Mouse (Mus musculus): ENCODE measurements around the gene Spice1. TPM values are rescaled to one million over a fixed set of nuclear protein-coding genes. Genes with fewer than 3 reads are reported as not detected.
A peak's percentile ranks its signal among the peaks of the same experiment; 100 is the strongest.

Spice1 gene
- 11.9 and 15.8 TPM in 2 replicates for polyA plus RNA-seq (2015; fragmentation: Nextera tagmentation; extraction: Ambion mirVana)

DNA sequence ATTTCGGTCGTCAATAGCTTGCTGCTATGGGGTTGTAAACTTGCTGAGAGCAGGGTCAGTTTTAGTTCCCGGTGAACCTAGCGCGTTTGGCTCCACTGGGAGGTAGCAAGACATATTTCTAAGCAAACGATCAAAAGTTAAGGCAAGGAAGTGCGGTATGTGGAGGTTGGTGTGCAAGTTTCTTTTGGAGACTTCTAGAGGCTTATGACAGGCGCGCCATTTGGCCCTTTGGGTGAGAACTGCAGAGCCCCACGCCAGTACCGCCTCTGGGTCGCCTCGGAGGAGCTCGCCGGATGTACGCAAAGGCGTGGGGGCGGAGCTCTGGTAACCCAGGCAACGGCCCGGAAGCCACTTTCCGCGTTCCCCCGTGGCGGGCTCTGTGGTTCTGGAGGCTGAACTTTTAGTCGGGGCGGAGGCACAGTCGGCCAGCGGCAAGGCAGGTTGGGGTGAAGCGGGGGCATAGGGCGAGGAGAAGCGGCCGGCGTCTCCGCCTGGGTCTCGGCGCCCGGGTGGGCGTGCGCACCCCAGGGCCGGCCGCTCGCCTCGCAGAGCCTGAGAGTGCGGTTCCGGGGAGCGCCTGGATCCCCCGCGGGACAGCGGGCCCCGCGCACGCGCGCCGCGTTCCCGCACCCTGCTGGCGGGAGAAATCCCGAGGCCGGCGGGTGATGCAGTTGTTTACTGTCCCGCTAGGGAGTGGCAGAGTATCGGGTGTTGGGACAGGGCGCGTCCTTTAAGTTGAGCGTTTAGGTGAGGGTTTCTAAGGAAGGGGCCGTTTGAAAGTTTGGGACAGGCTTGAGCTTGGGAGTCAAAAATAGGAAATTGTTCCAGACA is at the start of gene Spice1:
TSS of gene Spice1 (plus strand) at position 51 of the 831 bp plus-strand sequence.
- peaks cover 13% of the 10 kb centered on the region for H3K4me1 ChIP-seq (replicated peaks)
- peak within 1 kb of the TSS; percentile 82 for H3K27ac ChIP-seq (replicated peaks)
- H3K27me3 ChIP-seq, result no peaks in the 10 kb centered on the region
- ATAC-seq (ENCODE audit: low FRiP score, low read depth), result peak; percentile 100
- under 1% methylated on average over 67 of the region's 67 CpGs for WGBS
- no peaks in the 10 kb centered on the region for H3K36me3 ChIP-seq
- H3K4me3 ChIP-seq, result peak within 1 kb of the TSS; percentile 73
- peak within 1 kb of the TSS; percentile 58 for H3K9ac ChIP-seq
- H3K9me3 ChIP-seq, result no peaks in the 10 kb centered on the region
- H3K4me2 ChIP-seq, result peak within 1 kb of the TSS; percentile 74

DNA sequence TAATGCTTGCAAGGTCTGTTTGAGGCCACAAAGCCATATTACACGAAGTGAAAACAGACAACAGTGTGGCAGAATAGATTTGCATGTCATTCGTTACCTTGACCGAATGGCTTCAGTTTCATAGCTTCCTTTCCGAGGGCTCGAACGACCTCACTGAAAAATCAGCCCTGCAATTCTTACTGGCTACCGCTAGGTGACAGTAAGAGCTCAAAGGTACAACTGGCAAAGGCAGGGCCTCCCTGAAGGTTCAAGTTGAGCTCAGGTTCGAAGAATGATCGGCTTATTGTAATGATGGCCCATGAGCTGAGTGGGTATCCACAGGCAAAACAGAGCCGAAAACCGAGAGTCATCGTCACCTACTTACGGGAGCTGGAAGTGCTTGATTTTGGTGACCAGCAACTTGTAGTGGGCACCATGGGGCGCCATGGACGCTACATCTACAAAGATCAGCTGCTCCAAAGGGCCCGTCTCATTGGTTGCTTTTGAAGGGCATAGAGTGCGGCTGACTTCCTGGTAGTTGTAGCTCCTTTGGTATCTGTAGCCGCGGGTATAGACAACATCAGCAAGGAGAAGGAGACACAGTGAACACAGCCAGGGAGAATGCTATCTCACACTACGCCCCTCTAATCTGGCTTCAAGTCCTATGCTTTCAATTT is 47.4 kb upstream of the Spice1 start:
- Histone ChIP-seq H3K9me3 (no peaks in the 10 kb centered on the region), H3K4me3 (no peak overlapping the region), H3K27me3 (no peaks in the 10 kb centered on the region), H3K4me2 (no peak overlapping the region), H3K9ac (no peak overlapping the region), H3K36me3 (no peaks in the 10 kb centered on the region), H3K27ac (replicated peaks) (no peak overlapping the region), H3K4me1 (replicated peaks) (0 out of 2 replicates have a peak, but pooled peaks cover 3% of the 10 kb centered on the region)
- 80% methylated on average over 20 of the region's 20 CpGs for WGBS
- no peak for ATAC-seq (ENCODE audit: low FRiP score, low read depth)

DNA sequence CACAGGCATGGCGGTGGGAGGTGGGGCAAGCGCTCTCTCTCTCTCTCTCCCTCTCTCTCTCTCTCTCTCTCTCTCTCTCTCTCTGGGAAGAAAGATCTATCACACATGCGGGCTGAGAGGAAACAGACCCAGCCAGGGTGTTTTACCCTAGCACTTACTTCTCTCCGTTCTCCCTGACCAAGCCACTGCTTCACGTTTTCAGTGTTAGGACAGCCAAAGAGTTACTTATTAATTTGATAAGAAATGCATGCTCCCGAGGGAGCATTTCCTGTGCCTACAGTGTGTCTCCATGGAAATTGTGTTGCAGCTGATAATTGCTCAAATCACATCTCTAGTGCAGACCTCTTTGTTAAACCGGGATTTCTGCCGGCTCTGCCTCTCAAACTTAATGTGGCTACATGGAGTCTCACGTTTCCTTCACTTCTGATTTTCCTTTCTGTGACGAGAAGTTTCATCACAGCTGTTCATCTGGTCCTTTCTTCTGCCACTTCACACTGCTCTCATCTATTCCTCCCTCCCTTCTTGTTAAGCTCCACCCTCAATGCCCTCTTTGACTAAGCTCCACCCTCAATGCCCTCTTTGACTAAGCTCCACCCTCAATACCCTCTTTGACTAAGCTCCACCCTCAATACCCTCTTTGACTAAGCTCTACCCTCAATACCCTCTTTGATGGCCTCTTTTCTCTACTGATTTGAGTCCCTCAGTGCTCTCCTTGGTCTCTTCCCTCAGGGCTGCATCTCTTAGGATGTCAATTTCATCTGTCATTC is 44.6 kb upstream of the Spice1 start:
- Histone ChIP-seq H3K9ac (no peak overlapping the region), H3K4me3 (no peak overlapping the region), H3K36me3 (no peaks in the 10 kb centered on the region), H3K27me3 (no peaks in the 10 kb centered on the region), H3K4me1 (replicated peaks) (0 out of 2 replicates have a peak, but pooled peaks cover 3% of the 10 kb centered on the region), H3K4me2 (no peak overlapping the region), H3K27ac (replicated peaks) (no peak overlapping the region), H3K9me3 (no peaks in the 10 kb centered on the region)
- ATAC-seq (ENCODE audit: low FRiP score, low read depth), result no peak
- 64% methylated on average over 10 of the region's 10 CpGs for WGBS

DNA sequence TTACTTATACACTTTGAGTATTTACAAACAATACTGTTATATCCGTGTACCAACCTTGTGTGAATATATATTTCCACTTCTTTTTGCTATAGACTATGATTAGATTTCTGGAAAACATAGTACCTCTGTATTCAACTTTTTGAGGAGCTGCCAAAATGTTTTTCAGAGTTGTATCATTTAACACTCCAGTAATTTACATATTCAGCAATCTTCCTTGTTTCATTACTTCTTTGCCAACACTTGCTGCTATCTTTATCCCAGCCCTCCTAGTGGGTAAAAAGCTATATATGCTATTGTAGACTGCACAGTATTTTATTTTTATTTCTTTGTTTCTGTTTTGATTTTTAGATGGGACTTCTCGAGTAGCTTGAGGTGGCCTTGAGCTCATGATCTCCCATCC is 43.1 kb upstream of the Spice1 start:
- WGBS, result 81% methylated on average over 2 of the region's 2 CpGs
- 0 out of 2 replicates have a peak, but pooled peaks cover 3% of the 10 kb centered on the region for H3K4me1 ChIP-seq (replicated peaks)
- H3K27me3 ChIP-seq, result no peaks in the 10 kb centered on the region
- H3K9ac ChIP-seq, result no peak overlapping the region
- ATAC-seq (ENCODE audit: low FRiP score, low read depth), result no peak
- H3K27ac ChIP-seq (replicated peaks), result no peak overlapping the region
- no peaks in the 10 kb centered on the region for H3K36me3 ChIP-seq
- no peak overlapping the region for H3K4me2 ChIP-seq
- no peaks in the 10 kb centered on the region for H3K9me3 ChIP-seq
- H3K4me3 ChIP-seq, result no peak overlapping the region

- no peak overlapping the region for H3K4me3 ChIP-seq
- no peak overlapping the region for H3K27ac ChIP-seq (replicated peaks)
- H3K4me1 ChIP-seq (replicated peaks), result 0 out of 2 replicates have a peak, but pooled peaks cover 3% of the 10 kb centered on the region
- no peaks in the 10 kb centered on the region for H3K27me3 ChIP-seq
- ATAC-seq (ENCODE audit: low FRiP score, low read depth), result no peak
- no peak overlapping the region for H3K9ac ChIP-seq
- no peaks in the 10 kb centered on the region for H3K9me3 ChIP-seq
- no peak overlapping the region for H3K4me2 ChIP-seq
- 73% methylated on average over 3 of the region's 3 CpGs for WGBS
- no peaks in the 10 kb centered on the region for H3K36me3 ChIP-seq
These were observed 41.3 kb upstream of the Spice1 start for GRCm38 (mm10) chr16:44305606-44306005.

- no peaks in the 10 kb centered on the region for H3K36me3 ChIP-seq
- H3K4me1 ChIP-seq (replicated peaks), result no peaks in the 10 kb centered on the region
- H3K4me3 ChIP-seq, result no peak overlapping the region
- WGBS, result 81% methylated on average over 4 of the region's 4 CpGs
- H3K9me3 ChIP-seq, result no peaks in the 10 kb centered on the region
- H3K27me3 ChIP-seq, result no peaks in the 10 kb centered on the region
- ATAC-seq (ENCODE audit: low FRiP score, low read depth), result no peak
- no peak overlapping the region for H3K4me2 ChIP-seq
- H3K9ac ChIP-seq, result no peak overlapping the region
- H3K27ac ChIP-seq (replicated peaks), result no peak overlapping the region
These were observed 33.5 kb upstream of the Spice1 start for GRCm38 (mm10) chr16:44313422-44313821.

DNA sequence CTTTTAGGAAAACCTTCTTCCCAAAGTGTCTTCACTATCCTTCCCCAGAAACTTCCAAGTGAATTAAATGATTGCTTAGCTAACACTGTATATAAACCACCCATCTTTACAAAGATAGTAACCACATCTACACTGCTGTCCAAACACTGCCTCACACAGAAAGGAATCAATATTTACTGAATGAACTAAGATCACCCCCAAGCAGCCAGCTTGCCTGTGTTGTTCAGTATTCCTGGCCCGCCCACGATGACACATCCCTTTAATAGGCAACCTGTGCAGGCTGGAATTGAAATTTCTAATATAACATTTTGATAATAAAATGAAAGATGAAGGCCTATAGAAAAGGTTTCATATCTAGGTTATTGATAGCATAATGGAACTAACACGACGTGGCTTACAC is 30.6 kb upstream of the Spice1 start:
- Histone ChIP-seq H3K9me3 (no peaks in the 10 kb centered on the region), H3K4me1 (replicated peaks) (no peaks in the 10 kb centered on the region), H3K4me2 (no peak overlapping the region), H3K27ac (replicated peaks) (no peak overlapping the region), H3K36me3 (no peaks in the 10 kb centered on the region), H3K27me3 (no peaks in the 10 kb centered on the region), H3K4me3 (no peak overlapping the region), H3K9ac (no peak overlapping the region)
- WGBS, result 84% methylated on average over 4 of the region's 4 CpGs
- ATAC-seq (ENCODE audit: low FRiP score, low read depth), result no peak

GRCm38 (mm10) chr16:44320232-44320631 is 26.7 kb upstream of the Spice1 start:
- ATAC-seq (ENCODE audit: low FRiP score, low read depth), result no peak
- Histone ChIP-seq H3K9ac (no peak overlapping the region), H3K9me3 (no peaks in the 10 kb centered on the region), H3K4me2 (no peak overlapping the region), H3K27me3 (no peaks in the 10 kb centered on the region), H3K27ac (replicated peaks) (no peak overlapping the region), H3K36me3 (no peaks in the 10 kb centered on the region), H3K4me1 (replicated peaks) (no peaks in the 10 kb centered on the region), H3K4me3 (no peak overlapping the region)
- WGBS, result 41% methylated on average over 3 of the region's 3 CpGs

DNA sequence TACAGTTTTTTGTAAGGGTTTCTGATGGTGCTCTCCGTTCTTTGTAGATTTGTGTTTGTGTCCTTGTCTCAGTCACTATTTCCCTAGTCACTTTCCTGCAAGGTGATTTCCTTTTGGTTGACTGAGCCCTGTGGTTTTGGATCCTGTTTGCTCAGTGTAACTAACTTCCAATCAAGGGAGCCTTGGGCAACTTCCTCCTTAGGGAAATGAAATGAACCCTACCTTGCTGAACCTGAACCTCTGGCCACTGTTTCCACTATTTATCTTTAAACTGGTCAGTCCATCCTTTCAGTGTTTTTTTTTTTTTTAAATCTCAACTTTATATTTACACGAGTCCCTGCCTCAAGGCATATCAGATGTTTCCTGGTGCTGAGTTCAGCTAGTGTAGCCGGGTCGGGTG is 18.3 kb upstream of the Spice1 start:
- H3K36me3 ChIP-seq, result no peaks in the 10 kb centered on the region
- ATAC-seq (ENCODE audit: low FRiP score, low read depth), result no peak
- 76% methylated on average over 4 of the region's 4 CpGs for WGBS
- peaks cover 1% of the 10 kb centered on the region; the same call in 1 of the 2 replicates for H3K27me3 ChIP-seq
- no peak overlapping the region for H3K9ac ChIP-seq
- peaks cover 23% of the 10 kb centered on the region for H3K4me1 ChIP-seq (replicated peaks)
- H3K4me2 ChIP-seq, result no peak overlapping the region
- no peak overlapping the region for H3K27ac ChIP-seq (replicated peaks)
- no peak overlapping the region for H3K4me3 ChIP-seq
- H3K9me3 ChIP-seq, result no peaks in the 10 kb centered on the region

- peaks cover 23% of the 10 kb centered on the region for H3K4me1 ChIP-seq (replicated peaks)
- no peak overlapping the region for H3K4me3 ChIP-seq
- peaks cover 3% of the 10 kb centered on the region; the same call in 1 of the 2 replicates for H3K27me3 ChIP-seq
- no peak overlapping the region for H3K27ac ChIP-seq (replicated peaks)
- H3K36me3 ChIP-seq, result no peaks in the 10 kb centered on the region
- H3K4me2 ChIP-seq, result peak overlapping the region; percentile 99
- H3K9ac ChIP-seq, result no peak overlapping the region
- no peaks in the 10 kb centered on the region for H3K9me3 ChIP-seq
- WGBS, result 81% methylated on average over 9 of the region's 9 CpGs
- ATAC-seq (ENCODE audit: low FRiP score, low read depth), result no peak
These were observed 16.3 kb upstream of the Spice1 start for GRCm38 (mm10) chr16:44330657-44331056.

DNA sequence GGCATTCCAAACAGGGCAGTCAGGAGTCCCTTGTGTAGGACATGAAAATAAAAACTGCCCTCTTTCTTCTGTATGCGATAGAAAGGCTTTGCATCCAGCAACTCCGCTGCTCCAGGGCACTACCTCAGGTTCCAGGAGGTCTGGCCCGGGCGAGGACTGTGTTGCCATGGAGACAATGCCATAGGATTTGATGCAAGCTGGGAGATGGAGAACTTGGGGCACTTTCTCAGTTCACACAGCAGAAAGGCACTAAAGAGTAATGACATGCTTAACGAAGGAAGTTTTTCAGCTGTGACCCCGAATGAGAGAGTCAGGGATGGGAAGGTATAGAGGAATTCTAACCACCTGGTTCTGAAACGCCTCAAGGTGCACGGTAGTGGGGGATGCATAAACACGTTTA is 15.8 kb upstream of the Spice1 start:
- Histone ChIP-seq H3K36me3 (no peaks in the 10 kb centered on the region), H3K9me3 (no peaks in the 10 kb centered on the region), H3K4me1 (replicated peaks) (peaks cover 23% of the 10 kb centered on the region), H3K9ac (no peak overlapping the region), H3K4me3 (peak overlapping the region; percentile 72), H3K4me2 (peak overlapping the region; percentile 99), H3K27ac (replicated peaks) (no peak overlapping the region), H3K27me3 (peaks cover 3% of the 10 kb centered on the region; the same call in 1 of the 2 replicates)
- ATAC-seq (ENCODE audit: low FRiP score, low read depth), result peak; percentile 52; the same call in 1 of the 2 replicates
- 14% methylated on average over 9 of the region's 9 CpGs for WGBS

DNA sequence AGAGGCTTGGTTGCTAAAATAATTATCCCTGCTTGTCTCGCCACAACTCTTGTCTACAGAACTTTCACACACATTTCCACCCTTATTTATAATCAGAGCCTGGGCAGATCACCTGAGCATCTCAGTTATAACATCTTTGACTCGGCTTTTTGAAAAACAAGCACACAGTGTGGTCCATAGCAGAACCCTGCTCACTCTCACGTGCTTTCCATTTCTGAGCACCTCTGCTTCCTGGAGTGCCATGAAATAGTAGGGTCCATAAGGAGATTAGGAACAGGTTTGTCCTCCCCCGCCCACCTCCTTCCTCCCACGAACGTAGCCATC is 15.3 kb upstream of the Spice1 start:
- Histone ChIP-seq H3K4me2 (peak overlapping the region; percentile 99), H3K9ac (peak overlapping the region; percentile 70), H3K4me3 (peak overlapping the region; percentile 72), H3K27me3 (peaks cover 3% of the 10 kb centered on the region; the same call in 1 of the 2 replicates), H3K9me3 (no peaks in the 10 kb centered on the region), H3K36me3 (no peaks in the 10 kb centered on the region), H3K4me1 (replicated peaks) (peaks cover 23% of the 10 kb centered on the region), H3K27ac (replicated peaks) (0 out of 2 replicates have a peak overlapping the region, but pooled peaks have one; percentile 49)
- peak; percentile 49 for ATAC-seq (ENCODE audit: low FRiP score, low read depth)
- WGBS, result 10% methylated on average over 6 of the region's 6 CpGs
